Mouse (Mus musculus) MEL (cell line): ENCODE measurements at regions not wholly inside any gene's neighbourhood (a gene's known extent, or its start where the extent isn't known, plus 50 kb on each side); places are given as distances from the start of the nearest gene placed in this dataset.

Source experiments
- DNase-seq: peaks from one replicate; pipeline ENCODE4 v3.0.0; 2011; ENCODE audit warnings: low read depth, low spot score
- H3K27ac ChIP-seq: 2 replicates; pipeline ENCODE4 v1.5.1; 2012; ENCODE audit warnings: low read depth, mild to moderate bottlenecking, control low read depth, low read length, moderate library complexity; ENCODE audit not compliant: control insufficient read depth
- H3K27me3 ChIP-seq, 2 experiments: fragments of 150-350 bp in 1 of 2; sonication (generic) in 1 of 2; 2 replicates each; pipeline ENCODE4 v1.6.1; 2012; ENCODE audit warnings: low read length in 2 of 2, mild to moderate bottlenecking in 2 of 2, improper control_type of control experiment in 1 of 2, moderate library complexity in 1 of 2; ENCODE audit not compliant: insufficient read depth in 2 of 2, control insufficient read depth in 1 of 2
- H3K36me3 ChIP-seq, 2 experiments: 2 replicates each; pipeline ENCODE4 v1.6.1; 2012 to 2014; ENCODE audit warnings: low read length in 2 of 2, improper control_type of control experiment in 1 of 2, inconsistent platforms in 1 of 2, mild to moderate bottlenecking in 1 of 2; ENCODE audit not compliant: insufficient read depth in 2 of 2, control insufficient read depth in 1 of 2
- H3K4me1 ChIP-seq, 2 experiments: fragments of 150-350 bp in 1 of 2; sonication (generic) in 1 of 2; 2 replicates each; pipeline ENCODE4 v1.6.1; 2012; ENCODE audit warnings: low read length in 2 of 2, improper control_type of control experiment in 1 of 2, mild to moderate bottlenecking in 1 of 2; ENCODE audit not compliant: insufficient read depth in 2 of 2, control insufficient read depth in 1 of 2
- H3K4me3 ChIP-seq, 2 experiments: fragments of 150-350 bp in 1 of 2; sonication (generic) in 1 of 2; 2 replicates each; pipeline ENCODE4 v1.5.1; 2012; ENCODE audit warnings: low read depth in 2 of 2, low read length in 2 of 2, mild to moderate bottlenecking in 2 of 2, moderate library complexity in 2 of 2, control low read depth in 1 of 2, improper control_type of control experiment in 1 of 2; ENCODE audit not compliant: control insufficient read depth in 1 of 2, insufficient read depth in 1 of 2
- H3K79me2 ChIP-seq: 2 replicates; pipeline ENCODE4 v1.6.1; 2012; ENCODE audit warnings: mild to moderate bottlenecking, low read length, moderate library complexity; ENCODE audit not compliant: control insufficient read depth, poor library complexity, insufficient read depth
- H3K9ac ChIP-seq: 2 replicates; pipeline ENCODE4 v1.6.1; 2012; ENCODE audit warnings: low read depth, mild to moderate bottlenecking, control low read depth, low read length, moderate library complexity; ENCODE audit not compliant: control insufficient read depth, poor library complexity, severe bottlenecking
- H3K9me3 ChIP-seq: fragments of 150-350 bp; sonication (generic); replicated peaks from 2 replicates; pipeline ENCODE4 v1.6.1; 2012; ENCODE audit warnings: mild to moderate bottlenecking, low read length, improper control_type of control experiment, moderate library complexity; ENCODE audit not compliant: insufficient read depth
- CHD2 ChIP-seq: IDR thresholded peaks from 2 replicates; pipeline ENCODE4 v1.6.1; 2011; ENCODE audit warnings: low read length, improper control_type of control experiment
- ELF1 ChIP-seq: IDR thresholded peaks from 2 replicates; pipeline ENCODE4 v1.6.1; 2014; ENCODE audit warnings: low read depth, mild to moderate bottlenecking, inconsistent platforms, low read length, improper control_type of control experiment, moderate library complexity
- GATA1 ChIP-seq: IDR thresholded peaks from 2 replicates; pipeline ENCODE4 v1.6.1; 2011; ENCODE audit warnings: low read depth, low read length, improper control_type of control experiment
- HCFC1 ChIP-seq: IDR thresholded peaks from 2 replicates; pipeline ENCODE4 v1.6.1; 2012; ENCODE audit warnings: low read depth, mild to moderate bottlenecking, inconsistent platforms, low read length, improper control_type of control experiment, moderate library complexity
- JUND ChIP-seq: IDR thresholded peaks from 2 replicates; pipeline ENCODE4 v1.6.1; 2011; ENCODE audit warnings: low read depth, mild to moderate bottlenecking, improper control_type of control experiment, low read length
- KAT2A ChIP-seq: conservative IDR thresholded peaks from 2 replicates; pipeline ENCODE4 v1.6.1; 2012; ENCODE audit warnings: low read depth, low read length, improper control_type of control experiment, inconsistent platforms
- MAFK ChIP-seq: IDR thresholded peaks from 2 replicates; pipeline ENCODE4 v1.6.1; 2011; ENCODE audit warnings: low read depth, mild to moderate bottlenecking, low read length, improper control_type of control experiment, borderline replicate concordance
- MAX ChIP-seq: IDR thresholded peaks from 2 replicates; pipeline ENCODE4 v1.6.1; 2011; ENCODE audit warnings: low read length, improper control_type of control experiment
- MAZ ChIP-seq: IDR thresholded peaks from 2 replicates; pipeline ENCODE4 v1.6.1; 2012; ENCODE audit warnings: low read depth, mild to moderate bottlenecking, inconsistent platforms, low read length, improper control_type of control experiment
- MXI1 ChIP-seq: IDR thresholded peaks from 2 replicates; pipeline ENCODE4 v1.6.1; 2011; ENCODE audit warnings: mild to moderate bottlenecking, low read depth, low read length, improper control_type of control experiment
- MYB ChIP-seq: IDR thresholded peaks from 2 replicates; pipeline ENCODE4 v1.6.1; 2011; ENCODE audit warnings: mild to moderate bottlenecking, low read depth, low read length, improper control_type of control experiment
- NRF1 ChIP-seq: IDR thresholded peaks from 2 replicates; pipeline ENCODE4 v1.6.1; 2014; ENCODE audit warnings: low read depth, mild to moderate bottlenecking, inconsistent platforms, low read length, improper control_type of control experiment, moderate library complexity; ENCODE audit not compliant: poor library complexity, insufficient read depth, severe bottlenecking
- POLR2A ChIP-seq, 2 experiments: IDR thresholded peaks; 2 replicates each; pipeline ENCODE4 v1.6.1; 2011 to 2012; ENCODE audit warnings: low read length in 2 of 2, mild to moderate bottlenecking in 2 of 2, control low read depth in 1 of 2, improper control_type of control experiment in 1 of 2, low read depth in 1 of 2, moderate library complexity in 1 of 2; ENCODE audit not compliant: control insufficient read depth in 1 of 2, insufficient read depth in 1 of 2, poor library complexity in 1 of 2
- POLR2AphosphoS2 ChIP-seq: IDR thresholded peaks from 2 replicates; pipeline ENCODE4 v1.6.1; 2011; ENCODE audit warnings: low read length, improper control_type of control experiment
- POLR2AphosphoS5 ChIP-seq: IDR thresholded peaks from 2 replicates; pipeline ENCODE4 v1.6.1; 2012; ENCODE audit warnings: low read depth, borderline replicate concordance, mild to moderate bottlenecking, inconsistent platforms, low read length, moderate library complexity, mixed read lengths
- RAD21 ChIP-seq: IDR thresholded peaks from 2 replicates; pipeline ENCODE4 v1.6.1; 2011; ENCODE audit warnings: mild to moderate bottlenecking, low read depth, low read length, improper control_type of control experiment
- TAL1 ChIP-seq: IDR thresholded peaks from 2 replicates; pipeline ENCODE4 v1.6.1; 2012; ENCODE audit warnings: mild to moderate bottlenecking, inconsistent platforms, low read length, moderate library complexity, mixed read lengths
- TCF12 ChIP-seq: IDR thresholded peaks from 2 replicates; pipeline ENCODE4 v1.6.1; 2014; ENCODE audit warnings: low read depth, mild to moderate bottlenecking, inconsistent platforms, low read length, improper control_type of control experiment, moderate library complexity
- USF2 ChIP-seq, 2 experiments: IDR thresholded peaks; 2 replicates each; pipeline ENCODE4 v1.6.1; 2011 to 2012; ENCODE audit warnings: improper control_type of control experiment in 2 of 2, low read length in 2 of 2, borderline replicate concordance in 1 of 2, inconsistent platforms in 1 of 2, low read depth in 1 of 2, mild to moderate bottlenecking in 1 of 2; ENCODE audit not compliant: insufficient read depth in 1 of 2
- ZKSCAN1 ChIP-seq: IDR thresholded peaks from 2 replicates; pipeline ENCODE4 v1.6.1; 2012; ENCODE audit warnings: low read depth, mild to moderate bottlenecking, inconsistent platforms, low read length, improper control_type of control experiment, moderate library complexity
- ZNF384 ChIP-seq: IDR thresholded peaks from 2 replicates; pipeline ENCODE4 v1.6.1; 2012; ENCODE audit warnings: low read depth, mild to moderate bottlenecking, inconsistent platforms, low read length, improper control_type of control experiment

- Histone ChIP-seq H3K9ac (no peak overlapping the region), H3K4me3 (no peak overlapping the region), H3K9me3 (no peaks in the 10 kb centered on the region), H3K79me2 (no peaks in the 10 kb centered on the region), H3K4me1 (no peaks in the 10 kb centered on the region), H3K36me3 (no peaks in the 10 kb centered on the region), H3K27me3 (no peaks in the 10 kb centered on the region), H3K27ac (no peak overlapping the region)
- DNase-seq, result no peak
- TF ChIP-seq ZNF384 (no peak), MAX (no peak), ZKSCAN1 (no peak), POLR2A (IDR thresholded peaks at IDR 0.05; ENCODE audit: control insufficient read depth in 1 of 2, insufficient read depth in 1 of 2, low read depth in 1 of 2, low read length in 2 of 2, poor library complexity in 1 of 2) (no peak), POLR2AphosphoS2 (no peak), JUND (no peak), MXI1 (no peak), MAZ (no peak), CHD2 (no peak), TAL1 (no peak), RAD21 (no peak), ELF1 (no peak)
These were observed 154.1 kb downstream of the Tmem17 start for GRCm38 (mm10) chr11:22665978-22666377.

GRCm38 (mm10) chr11:22666378-22666777 lies 154.5 kb downstream of the Tmem17 start:
- no peaks in the 10 kb centered on the region for H3K9me3 ChIP-seq
- DNase-seq, result no peak
- no peaks in the 10 kb centered on the region for H3K27me3 ChIP-seq
- no peak overlapping the region for H3K9ac ChIP-seq
- no peaks in the 10 kb centered on the region for H3K36me3 ChIP-seq
- no peak overlapping the region for H3K27ac ChIP-seq
- no peaks in the 10 kb centered on the region; a peak in 1 of 4 replicates for H3K4me1 ChIP-seq
- H3K4me3 ChIP-seq, result no peak overlapping the region
- TF ChIP-seq GATA1, result no peak
- no peak for TF ChIP-seq MYB
- no peak for TF ChIP-seq USF2 (IDR thresholded peaks at IDR 0.05; ENCODE audit: borderline replicate concordance in 1 of 2, insufficient read depth in 1 of 2, low read depth in 1 of 2, low read length in 2 of 2)
- no peak for TF ChIP-seq JUND
- no peak for TF ChIP-seq POLR2AphosphoS5
- TF ChIP-seq TCF12, result no peak
- no peak for TF ChIP-seq KAT2A
- TF ChIP-seq RAD21, result no peak
- no peak for TF ChIP-seq MAFK
- TF ChIP-seq NRF1, result no peak
- no peak for TF ChIP-seq HCFC1
- no peak for TF ChIP-seq TAL1
- no peak for TF ChIP-seq MXI1
- no peaks in the 10 kb centered on the region for H3K79me2 ChIP-seq
